Mouse (Mus musculus) gonadal fat pad, adult 2 months (tissue): Measurements from ENCODE around the gene Dapl1. TPM values are rescaled to one million over a fixed set of nuclear protein-coding genes. Genes with fewer than 3 reads are reported as not detected.
A peak's percentile ranks its signal among the peaks of the same experiment; 100 is the strongest.

ENCODE experiments used
- DNase-seq: peaks from one replicate; pipeline ENCODE4 v3.0.0-alpha.2; 2012; ENCODE audit warnings: low read depth
- polyA plus RNA-seq: library from polyadenylated mRNA; depleted of rRNA; stranded (reverse); fragments of >200 nt; gene quantifications from 2 replicates; pipeline ENCODE4 v1.2.3, GENCODE M21; 2012; rRNA removed

The Dapl1 gene
- polyA plus RNA-seq = 22.8 and 24.8 TPM in 2 replicates

GRCm38 (mm10) chr2:59484438-59484837, at the start of gene Dapl1:
TSS of gene Dapl1 (plus strand) at chr2:59484653.
- DNase-seq = peak; percentile 86

- DNase-seq = no peak
Measured at GRCm38 (mm10) chr2:59434820-59435219, 49.6 kb upstream of the Dapl1 start.

DNA sequence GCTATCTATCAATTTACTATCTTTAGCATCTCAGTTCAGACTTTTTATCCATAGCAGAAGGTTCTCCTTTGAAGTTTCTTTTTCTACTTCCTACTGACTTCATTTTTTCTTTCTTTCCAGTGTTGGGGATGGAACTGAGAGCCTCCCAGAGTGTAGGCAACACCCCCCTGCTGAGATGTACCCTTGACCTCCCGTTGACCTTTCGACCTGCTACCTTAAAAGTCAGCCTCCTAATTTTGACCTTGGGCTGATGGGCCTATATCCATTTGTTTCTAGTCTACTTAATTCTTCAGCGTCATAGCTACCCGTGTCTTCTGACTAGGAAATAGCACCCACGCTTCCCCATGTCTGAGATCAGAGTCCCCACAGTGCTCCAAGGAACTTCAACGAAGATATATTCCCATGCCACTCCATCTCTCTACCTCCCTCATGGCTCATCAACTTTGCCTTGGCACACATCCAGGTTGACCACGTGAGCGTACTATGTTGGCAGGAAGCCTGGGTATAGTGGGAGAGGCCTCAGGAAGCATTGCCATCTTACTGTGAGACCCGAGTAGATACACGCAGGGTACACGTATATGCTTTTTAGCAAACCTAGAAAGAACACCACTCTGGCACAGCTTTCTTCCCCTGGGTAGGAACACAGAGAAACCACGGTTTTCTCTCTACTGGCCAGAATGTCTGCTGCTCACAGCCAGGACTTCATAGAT, 46.6 kb upstream of the Dapl1 start:
- no peak for DNase-seq

GRCm38 (mm10) chr2:59438479-59438935, 45.9 kb upstream of the Dapl1 start:
- DNase-seq = no peak

- no peak for DNase-seq
Measured at GRCm38 (mm10) chr2:59439824-59440223, 44.6 kb upstream of the Dapl1 start.

DNA sequence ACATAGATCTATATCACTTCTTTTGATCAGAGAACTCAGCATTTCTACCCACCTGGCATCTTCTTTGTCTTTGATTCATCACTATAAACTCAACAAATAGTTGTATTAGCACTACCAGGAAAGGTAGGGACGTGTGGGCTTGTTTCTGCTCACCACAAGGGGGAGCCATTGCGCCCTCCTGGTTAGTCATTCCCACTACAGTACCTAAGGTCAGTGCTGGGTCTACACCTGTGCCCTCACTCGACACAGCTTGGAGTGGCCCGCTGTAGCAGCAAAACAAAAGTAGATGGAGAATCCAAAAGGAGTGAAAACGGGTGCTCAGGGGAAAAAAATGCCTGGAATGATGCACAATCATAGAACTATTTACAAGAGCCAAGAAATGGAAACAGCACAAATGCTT, 44.0 kb upstream of the Dapl1 start:
- DNase-seq = no peak

GRCm38 (mm10) chr2:59441681-59442080, 42.8 kb upstream of the Dapl1 start:
- no peak for DNase-seq

DNA sequence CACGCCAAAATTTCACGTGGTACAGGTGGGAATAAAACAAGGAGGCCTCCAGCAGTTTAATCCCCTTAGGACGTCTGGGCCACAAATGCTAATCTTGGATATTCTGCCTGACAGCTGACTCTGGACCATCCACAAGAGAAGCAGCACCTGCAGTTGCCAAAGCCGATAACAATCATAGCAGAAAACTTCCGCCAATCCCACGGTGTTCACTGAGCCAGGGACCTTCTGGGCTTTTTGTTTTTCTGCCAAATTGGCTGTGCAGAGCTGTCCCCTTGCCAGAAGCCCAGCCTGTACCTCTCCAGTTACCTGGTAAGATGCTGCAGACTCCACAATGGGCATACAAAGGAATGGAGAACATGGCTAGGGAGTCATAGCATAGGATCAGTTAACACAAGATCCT, 37.8 kb upstream of the Dapl1 start:
- no peak for DNase-seq

- peak; percentile 97 for DNase-seq
Measured at GRCm38 (mm10) chr2:59447712-59448111, 36.7 kb upstream of the Dapl1 start.

DNA sequence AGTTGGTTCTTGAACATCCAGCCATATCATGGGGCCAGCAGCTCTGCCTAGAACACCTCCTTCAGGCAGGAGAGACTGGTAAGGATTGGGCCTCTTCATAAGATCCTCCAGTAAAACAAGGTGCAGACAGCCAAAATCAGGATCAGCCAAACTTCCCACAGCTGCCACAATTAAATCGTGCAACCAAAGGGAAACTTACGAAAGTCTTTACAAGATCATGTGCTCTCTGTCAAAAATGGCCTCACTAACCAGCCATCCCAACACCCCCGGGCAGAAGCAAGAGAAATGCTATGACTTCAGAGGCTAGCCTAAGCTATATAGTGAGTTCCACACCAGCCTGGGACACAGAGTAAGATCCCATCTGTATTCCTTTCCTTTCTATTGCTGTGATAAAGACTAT, 35.9 kb upstream of the Dapl1 start:
- DNase-seq = no peak

- no peak for DNase-seq
Measured at GRCm38 (mm10) chr2:59448921-59449320, 35.5 kb upstream of the Dapl1 start.

DNA sequence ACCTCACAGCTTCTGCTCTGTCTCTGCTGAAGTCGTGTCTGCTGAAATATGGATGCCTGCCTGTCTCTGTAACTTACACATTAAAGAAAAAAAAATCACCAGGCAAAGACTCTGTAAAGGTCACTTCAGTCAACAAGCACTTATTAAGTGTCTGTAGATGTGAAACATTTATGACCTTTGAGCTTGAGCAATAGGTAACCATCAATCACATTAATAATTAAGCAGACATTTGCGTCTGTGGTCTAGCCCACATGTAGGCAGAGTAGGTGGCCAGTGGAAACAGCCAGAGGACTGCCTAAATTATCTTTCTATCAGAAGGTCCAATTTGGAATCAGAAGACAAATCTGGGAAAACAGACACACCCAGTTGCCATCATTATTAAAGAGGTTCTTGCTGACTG, 32.8 kb upstream of the Dapl1 start:
- no peak for DNase-seq

DNA sequence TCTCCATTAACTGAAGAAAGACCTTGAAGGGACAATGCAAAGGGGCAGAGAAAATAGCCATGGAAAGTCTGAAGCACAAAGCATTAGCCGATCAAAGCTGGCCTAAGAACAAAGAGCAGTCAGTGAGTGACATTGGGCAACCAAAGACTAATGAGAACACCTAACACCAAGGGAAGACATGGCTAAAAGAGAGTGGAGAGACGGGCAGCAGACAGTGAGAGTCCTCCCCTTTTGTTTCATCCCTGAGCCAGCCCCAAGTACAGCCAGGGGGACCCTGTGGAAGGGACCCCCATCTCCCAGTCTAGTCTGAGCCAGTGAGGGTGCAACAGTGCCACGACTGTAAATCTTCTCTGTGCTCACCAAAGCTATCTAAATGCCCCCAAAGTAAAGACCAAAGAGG, 32.4 kb upstream of the Dapl1 start:
- DNase-seq = no peak

DNA sequence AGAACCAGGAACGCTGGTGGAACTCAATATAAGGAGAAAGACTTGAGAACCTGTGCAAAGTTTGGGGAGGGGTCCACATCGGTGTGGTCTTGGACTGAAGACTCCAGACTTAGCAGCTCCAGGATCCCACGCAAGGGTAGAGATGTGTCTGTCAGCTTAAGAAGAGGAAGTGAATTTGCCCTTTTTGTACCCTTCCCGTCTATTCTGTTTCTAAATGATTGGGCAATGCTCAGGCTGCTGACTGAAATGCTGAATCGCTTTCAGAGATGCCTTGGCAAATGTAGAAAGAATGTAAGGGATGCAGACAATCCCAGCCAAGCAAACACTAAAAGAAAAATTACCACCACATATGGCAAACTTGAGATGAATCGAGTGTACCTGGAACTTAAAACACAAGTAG, 22.4 kb upstream of the Dapl1 start:
- no peak for DNase-seq

- no peak for DNase-seq
Measured at GRCm38 (mm10) chr2:59463428-59464182, 20.8 kb upstream of the Dapl1 start.

DNA sequence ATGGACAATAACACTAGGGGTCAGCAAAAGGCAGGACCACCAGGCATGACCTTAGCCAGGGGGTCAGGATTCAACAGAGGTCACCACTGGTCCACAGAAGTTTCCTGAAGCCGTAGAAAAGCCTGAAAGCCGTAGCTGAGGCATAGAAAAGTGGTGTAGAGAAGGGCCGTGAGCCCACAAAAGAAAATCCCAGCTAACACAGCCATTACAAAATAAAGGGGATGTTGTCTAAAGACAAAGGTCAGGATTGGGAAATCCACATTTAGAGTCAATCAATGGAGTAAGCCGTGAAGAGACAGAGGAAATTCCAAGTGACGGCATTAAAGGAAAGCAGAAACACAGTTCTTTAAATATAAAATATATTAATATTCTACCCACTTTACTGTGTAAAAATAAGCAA, 18.8 kb upstream of the Dapl1 start:
- DNase-seq = no peak

DNA sequence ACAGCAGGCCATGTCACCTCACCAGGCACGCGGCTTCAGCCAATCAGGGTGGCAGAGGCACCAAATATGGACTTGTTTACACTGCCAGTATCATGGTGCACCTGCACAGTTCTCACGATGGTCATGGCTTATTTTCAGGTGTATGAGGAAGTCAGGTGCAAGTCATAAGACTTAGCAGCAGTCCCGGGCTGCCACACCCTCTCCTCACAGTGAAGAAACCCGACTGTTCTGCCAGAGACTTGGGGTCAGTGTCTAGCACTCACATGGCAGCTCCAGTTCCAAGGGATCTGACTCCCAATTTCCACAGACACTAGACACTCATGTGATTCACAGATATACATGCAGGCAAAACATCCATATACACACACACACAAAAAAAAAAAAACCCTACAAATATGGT, 18.1 kb upstream of the Dapl1 start:
- DNase-seq = no peak

GRCm38 (mm10) chr2:59467085-59467484, 17.4 kb upstream of the Dapl1 start:
- no peak for DNase-seq

DNA sequence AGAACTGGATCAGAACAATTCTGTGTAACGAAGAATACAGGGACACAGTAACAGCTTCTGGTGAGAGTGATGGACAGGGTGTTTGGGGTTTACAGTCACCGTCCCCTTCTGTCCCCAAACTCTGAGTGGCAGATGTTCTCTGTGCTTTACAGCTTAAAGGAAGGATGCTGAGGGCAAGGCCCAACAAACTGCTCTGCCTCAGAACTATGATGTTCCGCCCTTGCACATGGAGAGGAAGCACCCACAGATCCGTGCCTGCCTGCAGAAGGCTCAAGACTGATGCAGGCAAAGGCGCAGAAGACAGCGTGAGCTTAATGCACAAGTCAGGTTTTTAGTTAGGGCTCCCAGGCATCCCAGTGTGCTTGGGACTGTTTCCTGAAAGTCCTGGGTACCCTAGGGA, 16.5 kb upstream of the Dapl1 start:
- no peak for DNase-seq

DNA sequence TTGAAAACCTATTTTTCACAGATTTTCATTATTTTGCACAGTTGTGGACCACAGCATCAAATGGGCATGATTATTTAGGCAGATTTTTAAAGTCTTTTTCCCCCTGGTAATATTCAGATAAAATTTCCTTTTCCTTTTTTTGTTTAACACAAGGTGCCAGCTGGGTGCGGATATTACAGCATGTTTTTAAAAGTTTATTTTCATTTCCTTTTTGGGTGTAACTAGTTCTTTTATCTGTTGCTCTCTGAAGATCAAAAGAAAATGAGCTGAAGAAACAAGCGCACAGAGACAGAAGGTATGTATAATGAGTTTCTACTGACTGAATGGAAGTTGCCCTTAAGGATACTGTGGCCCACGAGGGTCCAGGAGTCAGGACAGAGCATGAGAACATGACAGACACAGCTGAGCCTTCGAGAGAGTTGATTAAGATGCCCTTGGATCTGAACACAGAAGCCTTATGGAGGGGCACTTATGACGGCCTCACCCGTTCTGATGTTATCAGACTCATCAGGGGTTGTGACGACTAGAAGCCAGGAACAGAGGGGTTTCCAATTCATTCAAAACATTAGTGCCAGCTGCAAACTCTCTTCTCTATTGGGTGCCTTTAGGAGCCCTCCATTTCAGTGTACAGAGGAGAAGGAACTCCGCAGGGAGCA, 14.7 kb upstream of the Dapl1 start:
- no peak for DNase-seq

GRCm38 (mm10) chr2:59470326-59471031, 14.0 kb upstream of the Dapl1 start:
- no peak for DNase-seq
